Mouse (Mus musculus) neural tube, embryonic 15.5 days (tissue): ENCODE measurements around the gene Olfr403. TPM values are rescaled to one million over a fixed set of nuclear protein-coding genes. Genes with fewer than 3 reads are reported as not detected.
"Not testable (repeated sequence)": the region's sequence is repeated elsewhere in the genome, so short reads cannot be mapped to it uniquely, and the experiment has no call there.

Experiments used
- ATAC-seq: fragments of 200-750 bp; cut with Nextera tagmentation; 2 replicates; pipeline ENCODE4 v1.8.0; 2017; ENCODE audit warnings: mild to moderate bottlenecking, moderate TSS enrichment, moderate library complexity; ENCODE audit not compliant: low FRiP score
- H3K27ac ChIP-seq: fragments of 300-500 bp; sonication (generic); replicated peaks from 2 replicates; pipeline ENCODE4 v1.5.1; 2015; ENCODE audit warnings: mild to moderate bottlenecking, inconsistent platforms
- H3K27me3 ChIP-seq: fragments of 300-500 bp; sonication (generic); replicated peaks from 2 replicates; pipeline ENCODE4 v1.6.1; 2015; ENCODE audit warnings: inconsistent platforms
- H3K36me3 ChIP-seq: fragments of 300-500 bp; sonication (generic); 2 replicates; pipeline ENCODE4 v1.6.1; 2015; ENCODE audit warnings: inconsistent platforms
- H3K4me1 ChIP-seq: fragments of 300-500 bp; sonication (generic); 2 replicates; pipeline ENCODE4 v1.6.1; 2015; ENCODE audit warnings: inconsistent platforms
- H3K4me2 ChIP-seq: fragments of 300-500 bp; sonication (generic); 2 replicates; pipeline ENCODE4 v1.6.1; 2015; ENCODE audit warnings: inconsistent platforms, mild to moderate bottlenecking, moderate library complexity
- H3K4me3 ChIP-seq: fragments of 300-500 bp; sonication (generic); replicated peaks from 2 replicates; pipeline ENCODE4 v1.5.1; 2015; ENCODE audit warnings: mild to moderate bottlenecking, inconsistent platforms
- H3K9ac ChIP-seq: fragments of 300-500 bp; sonication (generic); replicated peaks from 2 replicates; pipeline ENCODE4 v1.6.1; 2015; ENCODE audit warnings: mild to moderate bottlenecking, inconsistent platforms
- H3K9me3 ChIP-seq: fragments of 300-500 bp; sonication (generic); replicated peaks from 2 replicates; pipeline ENCODE4 v1.6.1; 2016; ENCODE audit warnings: inconsistent platforms
- WGBS: fragments of 180-500 bp; shearing (Covaris S2); methylation state at CpG from one replicate; pipeline ENCODE4 v1.1.7; 2015; ENCODE audit warnings: mixed read lengths; 5-methylcytosine and 5-hydroxymethylcytosine counted together
- polyA plus RNA-seq: library from polyadenylated mRNA; unstranded; fragments of >200 nt; fragmentation: Nextera tagmentation; extraction: Ambion mirVana; gene quantifications from 2 replicates; pipeline ENCODE4 v1.2.1, GENCODE M21; 2015

The Olfr403 gene
- not detected in 2 replicates for polyA plus RNA-seq

- H3K4me1 ChIP-seq = no peaks in the 10 kb centered on the region
- ATAC-seq = no peak
- peaks cover 14% of the 10 kb centered on the region; the same call in 1 of the 2 replicates for H3K9me3 ChIP-seq
- H3K4me2 ChIP-seq = no peak within 1 kb of the TSS
- no peak within 1 kb of the TSS for H3K9ac ChIP-seq
- no peaks in the 10 kb centered on the region for H3K27me3 ChIP-seq
- no peaks in the 10 kb centered on the region for H3K36me3 ChIP-seq
- H3K4me3 ChIP-seq = no peak within 1 kb of the TSS
- H3K27ac ChIP-seq = no peak within 1 kb of the TSS
These were observed at the start of gene Olfr403 for GRCm38 (mm10) chr11:74185949-74186348. Gene Olfr403, plus strand, starts transcription at chr11:74186249.

- not testable (repeated sequence) for H3K4me1 ChIP-seq, ATAC-seq, H3K4me3 ChIP-seq, H3K9ac ChIP-seq, H3K27ac ChIP-seq, H3K4me2 ChIP-seq, H3K36me3 ChIP-seq, H3K27me3 ChIP-seq
- peaks cover 29% of the 10 kb centered on the region for H3K9me3 ChIP-seq
- WGBS = 36% methylated on average over 1 of the region's 1 CpGs
These were observed 46.0 kb upstream of the Olfr403 start for GRCm38 (mm10) chr11:74140001-74140400.

GRCm38 (mm10) chr11:74145866-74146265, 40.2 kb upstream of the Olfr403 start:
- H3K4me1 ChIP-seq = no peaks in the 10 kb centered on the region
- H3K9ac ChIP-seq = no peak overlapping the region
- no peak for ATAC-seq
- no peak overlapping the region for H3K4me3 ChIP-seq
- H3K9me3 ChIP-seq = peaks cover 22% of the 10 kb centered on the region
- H3K27ac ChIP-seq = no peak overlapping the region
- H3K36me3 ChIP-seq = no peaks in the 10 kb centered on the region
- H3K27me3 ChIP-seq = no peaks in the 10 kb centered on the region
- H3K4me2 ChIP-seq = no peak overlapping the region

- H3K9ac ChIP-seq = no peak within 1 kb of the TSS
- H3K4me2 ChIP-seq = no peak within 1 kb of the TSS
- no peaks in the 10 kb centered on the region for H3K36me3 ChIP-seq
- no peak within 1 kb of the TSS for H3K27ac ChIP-seq
- WGBS = 63% methylated on average over 3 of the region's 3 CpGs
- H3K27me3 ChIP-seq = no peaks in the 10 kb centered on the region
- no peak within 1 kb of the TSS for H3K4me3 ChIP-seq
- no peak for ATAC-seq
- no peaks in the 10 kb centered on the region for H3K4me1 ChIP-seq
- peaks cover 22% of the 10 kb centered on the region for H3K9me3 ChIP-seq
These were observed 32.8 kb upstream of the Olfr403 start, which contains the start of gene Olfr402 for GRCm38 (mm10) chr11:74153229-74153628. Gene Olfr402, plus strand, starts transcription at chr11:74153529.

GRCm38 (mm10) chr11:74168771-74169170, 17.3 kb upstream of the Olfr403 start:
- Histone ChIP-seq H3K4me2 (no peak overlapping the region), H3K4me1 (no peaks in the 10 kb centered on the region), H3K4me3 (no peak overlapping the region), H3K9ac (no peak overlapping the region), H3K27me3 (no peaks in the 10 kb centered on the region), H3K36me3 (no peaks in the 10 kb centered on the region), H3K9me3 (0 out of 2 replicates have a peak, but pooled peaks cover 4% of the 10 kb centered on the region), H3K27ac (no peak overlapping the region)
- ATAC-seq = no peak

- no peaks in the 10 kb centered on the region for H3K27me3 ChIP-seq
- no peak overlapping the region for H3K4me3 ChIP-seq
- H3K4me1 ChIP-seq = no peaks in the 10 kb centered on the region
- 91% methylated on average over 4 of the region's 4 CpGs for WGBS
- 0 out of 2 replicates have a peak, but pooled peaks cover 15% of the 10 kb centered on the region for H3K9me3 ChIP-seq
- no peak overlapping the region for H3K9ac ChIP-seq
- no peak overlapping the region for H3K27ac ChIP-seq
- H3K4me2 ChIP-seq = no peak overlapping the region
- no peak for ATAC-seq
- H3K36me3 ChIP-seq = no peaks in the 10 kb centered on the region
These were observed 2.9 kb upstream of the Olfr403 start for GRCm38 (mm10) chr11:74183168-74183567.

- 0 out of 2 replicates have a peak, but pooled peaks cover 18% of the 10 kb centered on the region for H3K9me3 ChIP-seq
- ATAC-seq = no peak
- 82% methylated on average over 4 of the region's 4 CpGs for WGBS
These were observed 2.3 kb upstream of the Olfr403 start for GRCm38 (mm10) chr11:74183745-74184144.

GRCm38 (mm10) chr11:74211279-74211678, 25.2 kb downstream of the Olfr403 start, which contains the start of gene Olfr43:
Gene Olfr43, minus strand, starts transcription at chr11:74211379.
- peaks cover 8% of the 10 kb centered on the region; the same call in 1 of the 2 replicates for H3K9me3 ChIP-seq
- no peak for ATAC-seq
- WGBS = 64% methylated on average over 1 of the region's 1 CpGs
- no peaks in the 10 kb centered on the region for H3K36me3 ChIP-seq
- H3K4me2 ChIP-seq = no peak within 1 kb of the TSS
- no peak within 1 kb of the TSS for H3K27ac ChIP-seq
- H3K4me1 ChIP-seq = no peaks in the 10 kb centered on the region
- H3K4me3 ChIP-seq = no peak within 1 kb of the TSS
- no peaks in the 10 kb centered on the region for H3K27me3 ChIP-seq
- no peak within 1 kb of the TSS for H3K9ac ChIP-seq

More at GRCm38 (mm10) chr11:74183745-74184144, 2.3 kb upstream of the Olfr403 start:
- Histone ChIP-seq H3K27me3 (no peaks in the 10 kb centered on the region), H3K9ac (no peak overlapping the region), H3K4me3 (no peak overlapping the region), H3K4me2 (no peak overlapping the region), H3K4me1 (no peaks in the 10 kb centered on the region), H3K27ac (no peak overlapping the region), H3K36me3 (no peaks in the 10 kb centered on the region)

GRCm38 (mm10) chr11:74241201-74241600, 55.2 kb downstream of the Olfr403 start:
- Histone ChIP-seq H3K9me3 (peaks cover 5% of the 10 kb centered on the region; the same call in 1 of the 2 replicates), H3K27ac (no peak overlapping the region), H3K27me3 (no peaks in the 10 kb centered on the region), H3K36me3 (no peaks in the 10 kb centered on the region), H3K9ac (no peak overlapping the region), H3K4me2 (no peak overlapping the region), H3K4me1 (no peaks in the 10 kb centered on the region), H3K4me3 (no peak overlapping the region)
- no peak for ATAC-seq
- 90% methylated on average over 3 of the region's 3 CpGs for WGBS

Other genes with a start within 250 kb of the Olfr403 start
- not detected in 2 replicates for gene Olfr23, start 249.6 kb upstream of the Olfr403 start, polyA plus RNA-seq
- gene Olfr397, start 225.4 kb upstream of the Olfr403 start, polyA plus RNA-seq = not detected in 2 replicates
- not detected in 2 replicates for gene Olfr398, start 195.8 kb upstream of the Olfr403 start, polyA plus RNA-seq
- not detected in 2 replicates for gene Olfr139, start 129.7 kb upstream of the Olfr403 start, polyA plus RNA-seq
- not detected in 2 replicates for gene Olfr399, start 129.6 kb upstream of the Olfr403 start, polyA plus RNA-seq
- not detected in 2 replicates for gene Zfp616, start 116.3 kb upstream of the Olfr403 start, polyA plus RNA-seq
- not detected in 2 replicates for gene Olfr401, start 72.5 kb upstream of the Olfr403 start, polyA plus RNA-seq
- not detected in 2 replicates for gene Olfr402, start 32.7 kb upstream of the Olfr403 start, polyA plus RNA-seq
- gene Olfr43, start 25.1 kb downstream of the Olfr403 start, polyA plus RNA-seq = not detected in 2 replicates
- not detected in 2 replicates for gene Olfr406, start 73.6 kb downstream of the Olfr403 start, polyA plus RNA-seq
- not detected in 2 replicates for gene Olfr59, start 97.5 kb downstream of the Olfr403 start, polyA plus RNA-seq
- gene Olfr410, start 151.8 kb downstream of the Olfr403 start, polyA plus RNA-seq = not detected in 2 replicates
- not detected in 2 replicates for gene Olfr411, start 166.4 kb downstream of the Olfr403 start, polyA plus RNA-seq
- gene Olfr412, start 175.8 kb downstream of the Olfr403 start, polyA plus RNA-seq = not detected in 2 replicates